In the genomic region with DNA sequence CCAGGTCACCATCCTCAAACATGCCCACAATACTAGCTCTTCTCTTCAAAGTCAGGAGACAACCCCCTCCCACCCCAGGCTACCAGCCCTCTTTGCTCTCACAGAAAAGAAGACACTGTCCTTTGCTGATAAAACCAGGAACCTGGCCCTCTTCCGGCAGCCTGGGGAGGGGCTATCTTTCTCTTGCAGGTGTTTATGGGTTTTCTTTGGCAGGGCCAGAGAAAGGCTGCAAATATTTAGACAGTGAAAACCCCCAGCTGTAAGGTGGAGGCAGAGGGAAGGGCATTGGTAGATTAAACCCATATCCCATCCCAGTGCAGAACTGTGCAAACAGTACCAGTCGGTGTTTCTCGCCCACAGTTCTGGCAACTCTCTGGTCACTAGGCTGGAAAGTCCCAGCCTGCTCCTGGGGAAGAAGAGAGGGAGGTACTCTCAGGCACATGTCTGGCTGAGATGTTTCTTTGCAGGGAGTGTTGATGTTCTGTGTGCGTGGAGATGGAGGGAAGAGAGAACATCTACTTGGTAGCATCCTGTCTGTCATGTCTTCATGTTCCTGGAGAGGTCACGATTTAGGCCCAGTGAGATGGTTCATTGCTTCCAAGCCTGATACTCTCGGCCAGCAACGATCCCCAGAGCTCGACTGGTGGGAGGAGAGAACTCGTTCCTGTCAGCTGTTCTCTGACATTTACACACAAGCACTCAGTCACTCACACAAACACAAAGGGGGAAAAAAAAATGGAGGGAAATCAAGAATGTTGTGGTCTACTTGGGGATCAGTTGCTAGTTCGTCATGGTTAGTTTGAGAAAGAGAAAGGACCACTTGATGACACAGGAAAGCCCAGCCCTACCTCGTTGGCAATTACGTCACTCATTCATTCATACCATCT, we compare ENCODE assay signal across 23 mouse cellular contexts. TPM values are rescaled to one million over a fixed set of nuclear protein-coding genes. Genes with fewer than 3 reads are reported as not detected.
DNase-seq lines count a peak whose midpoint lies in the region; ATAC-seq and TF ChIP-seq lines count a peak whose summit lies in the region.
"Had no signal": no experiment of that assay in that cellular context is flagged by ENCODE, and none has a peak within 500 bp of the region (broad histone marks: within the 10 kb centered on the region; RNA-seq: fewer than 3 reads in every experiment).

No protein-coding gene starts in this region.

- H3K27ac ChIP-seq in liver, embryonic 13.5 days, result no peak overlapping the region
- no peak overlapping the region for H3K27ac ChIP-seq in hindbrain, embryonic 13.5 days
- H3K27ac ChIP-seq: gastrocnemius, adult 2 months; heart, embryonic 15.5 days; hindbrain, embryonic 15.5 days; liver, embryonic 15.5 days; neural tube, embryonic 13.5 days; stomach, embryonic 15.5 days had no signal

- no peak overlapping the region for H3K9ac ChIP-seq in liver, embryonic 13.5 days
- H3K9ac ChIP-seq in hindbrain, embryonic 13.5 days, result no peak overlapping the region
- H3K9ac ChIP-seq: forebrain, postnatal 0 days; heart, embryonic 15.5 days; hindbrain, embryonic 15.5 days; liver, embryonic 15.5 days; neural tube, embryonic 13.5 days; stomach, embryonic 15.5 days had no signal

- no peaks in the 10 kb centered on the region for H3K79me2 ChIP-seq in myocyte (ENCODE audit: control insufficient read depth, insufficient read depth)

- no peak overlapping the region for H3ac ChIP-seq in myocyte (ENCODE audit: control insufficient read depth, insufficient read length)

- no peak overlapping the region for H3K4me3 ChIP-seq in liver, embryonic 13.5 days (replicated peaks)
- H3K4me3 ChIP-seq in myocyte, result no peak overlapping the region
- no peak overlapping the region for H3K4me3 ChIP-seq in hindbrain, embryonic 13.5 days
- H3K4me3 ChIP-seq: gastrocnemius, adult 2 months; heart, embryonic 15.5 days; hindbrain, embryonic 15.5 days; liver, embryonic 15.5 days; neural tube, embryonic 13.5 days; stomach, embryonic 15.5 days had no signal

- H3K4me1 ChIP-seq in liver, embryonic 13.5 days (replicated peaks), result peaks cover 10% of the 10 kb centered on the region
- no peaks in the 10 kb centered on the region for H3K4me1 ChIP-seq in hindbrain, embryonic 13.5 days (replicated peaks)
- H3K4me1 ChIP-seq: heart, embryonic 15.5 days; hindbrain, embryonic 15.5 days; liver, embryonic 15.5 days; neural tube, embryonic 13.5 days; stomach, embryonic 15.5 days had no signal

- no peaks in the 10 kb centered on the region for H3K9me3 ChIP-seq in liver, embryonic 13.5 days (replicated peaks)
- H3K9me3 ChIP-seq in hindbrain, embryonic 13.5 days, result no peaks in the 10 kb centered on the region
- H3K9me3 ChIP-seq: heart, embryonic 15.5 days; hindbrain, embryonic 15.5 days; liver, embryonic 15.5 days; neural tube, embryonic 13.5 days; stomach, embryonic 15.5 days had no signal

- H3K27me3 ChIP-seq in liver, embryonic 13.5 days, result no peaks in the 10 kb centered on the region
- H3K27me3 ChIP-seq in myocyte (ENCODE audit: control insufficient read depth, insufficient read depth, insufficient read length), result no peaks in the 10 kb centered on the region
- H3K27me3 ChIP-seq in hindbrain, embryonic 13.5 days, result no peaks in the 10 kb centered on the region
- H3K27me3 ChIP-seq: heart, embryonic 15.5 days; hindbrain, embryonic 15.5 days; liver, embryonic 15.5 days; neural tube, embryonic 13.5 days; stomach, embryonic 15.5 days had no signal

- H3K4me2 ChIP-seq in liver, embryonic 13.5 days, result no peak overlapping the region
- H3K4me2 ChIP-seq in myocyte (ENCODE audit: low read depth), result peak overlapping the region; percentile 51
- H3K4me2 ChIP-seq in hindbrain, embryonic 13.5 days, result no peak overlapping the region
- H3K4me2 ChIP-seq: heart, embryonic 15.5 days; hindbrain, embryonic 15.5 days; liver, embryonic 15.5 days; neural tube, embryonic 13.5 days; stomach, embryonic 15.5 days had no signal

- H3K36me3 ChIP-seq in liver, embryonic 13.5 days, result no peaks in the 10 kb centered on the region
- H3K36me3 ChIP-seq in myocyte (ENCODE audit: control insufficient read depth, insufficient read depth), result no peaks in the 10 kb centered on the region
- H3K36me3 ChIP-seq in hindbrain, embryonic 13.5 days, result no peaks in the 10 kb centered on the region
- H3K36me3 ChIP-seq: heart, embryonic 15.5 days; hindbrain, embryonic 15.5 days; liver, embryonic 15.5 days; neural tube, embryonic 13.5 days; stomach, embryonic 15.5 days had no signal

- peak; percentile 71 for ATAC-seq in liver, embryonic 13.5 days (ENCODE audit: low read depth)
- ATAC-seq in hindbrain, embryonic 13.5 days (ENCODE audit: low FRiP score), result no peak
- ATAC-seq: forebrain, postnatal 0 days; lung, postnatal 0 days had no signal

- peak; percentile 31 for DNase-seq in retina, postnatal 1 day
- DNase-seq in retina, embryonic 14.5 days (ENCODE audit: low spot score), result no peak
- peak; percentile 32 for DNase-seq in brain, adult 2 months (ENCODE audit: low read depth, low spot score)
- DNase-seq in liver, embryonic 13.5 days, result peak; percentile 17
- DNase-seq in adrenal gland, postnatal 10 days, result no peak
- DNase-seq in thymus, postnatal 4 days, result no peak
- DNase-seq: adrenal gland, adult 2 months; cerebellum, adult 9-10 months; forebrain, postnatal 0 days; gastrocnemius, adult 2 months; heart, postnatal 4 days; kidney, adult 8-10 months; kidney, postnatal 10 days; midbrain, embryonic 14.5 days; thymus, postnatal 25 days had no signal

- no peak for TF ChIP-seq POLR2A in myocyte (IDR thresholded peaks at IDR 0.05; ENCODE audit: insufficient read length, low read depth)

- 46% methylated on average over 12 of the region's 12 CpGs for WGBS in liver, embryonic 13.5 days (ENCODE audit: insufficient replicate concordance)
- WGBS in hindbrain, embryonic 13.5 days, result 76% methylated on average over 12 of the region's 12 CpGs

TF ChIP-seq in myocyte, 11 proteins besides CTCF, POLR2A, EP300 and RAD21:
- TF ChIP-seq MAX (IDR thresholded peaks at IDR 0.05; ENCODE audit: low read depth) (no peak), MYOD1 (IDR thresholded peaks at IDR 0.05; ENCODE audit: control insufficient read depth in 1 of 3, insufficient read length in 2 of 3, low read depth in 2 of 3) (peak in 1 of 3 experiments; percentile 4)
TF ChIP-seq in myocyte: peak in this region for 1.

RNA-seq across cellular contexts. Expression of gene Anapc4, which starts 58.4 kb away (rescaled TPM):
- 31.2 and 37.3 TPM in 2 replicates for polyA plus RNA-seq in liver, embryonic 13.5 days (2015; fragmentation: Nextera tagmentation; extraction: Ambion mirVana)
- 32.2 TPM for polyA plus RNA-seq in myocyte (2012; fragmentation: generic; extraction: Trizol)
- 116 and 126 TPM in 2 replicates for polyA plus RNA-seq in hindbrain, embryonic 13.5 days (2015; fragmentation: Nextera tagmentation; extraction: Ambion mirVana)
- 10 to 100 TPM; 61.6 to 73.9 TPM for total RNA-seq in adrenal gland, postnatal 10 days (2021)

Comparison
In these comparisons a context has a peak if more than half of its experiments do, and no peak if none do; other contexts are left out.
1. DNase-seq: peak in retina, postnatal 1 day (single experiment), brain, adult 2 months (single experiment) and liver, embryonic 13.5 days (single experiment); none in retina, embryonic 14.5 days (single experiment), adrenal gland, postnatal 10 days (single experiment) and thymus, postnatal 4 days (single experiment).